Mouse (Mus musculus): ENCODE data around the gene Notum. TPM values are rescaled to one million over a fixed set of nuclear protein-coding genes. Genes with fewer than 3 reads are reported as not detected.

Gene Notum
- polyA plus RNA-seq, 1 experiment: 0.43 TPM

GRCm38 (mm10) chr11:120706120-120706519, 45.1 kb upstream of the Notum start:
- Histone ChIP-seq H3K4me3 (ENCODE audit: insufficient read depth, poor library complexity, severe bottlenecking) (no peak overlapping the region), H3K79me2 (ENCODE audit: control insufficient read depth, insufficient read depth) (peaks cover 3% of the 10 kb centered on the region), H3K36me3 (ENCODE audit: control insufficient read depth, insufficient read depth) (peaks cover 40% of the 10 kb centered on the region), H3K79me3 (ENCODE audit: low read depth) (no peaks in the 10 kb centered on the region), H3ac (ENCODE audit: control insufficient read depth, insufficient read length, low read depth) (no peak overlapping the region), H3K27me3 (ENCODE audit: control insufficient read depth, insufficient read depth, insufficient read length) (no peaks in the 10 kb centered on the region)
- TF ChIP-seq USF1 (IDR thresholded peaks at IDR 0.05; ENCODE audit: low read depth): no peak
- TF ChIP-seq MAX (IDR thresholded peaks at IDR 0.05): no peak
- TF ChIP-seq CTCF (IDR thresholded peaks at IDR 0.05; ENCODE audit: control insufficient read depth, insufficient read depth, insufficient read length): no peak
- no peak for TF ChIP-seq MYOG (IDR thresholded peaks at IDR 0.05; ENCODE audit: control insufficient read depth, extremely low read depth, insufficient read length)
- no peak for TF ChIP-seq CEBPB (IDR thresholded peaks at IDR 0.05; ENCODE audit: low read depth)
- TF ChIP-seq FOSL1 (IDR thresholded peaks at IDR 0.05; ENCODE audit: insufficient read depth, low read length, poor library complexity, severe bottlenecking): no peak
- no peak for TF ChIP-seq MYOD1 (IDR thresholded peaks at IDR 0.05; ENCODE audit: control insufficient read depth, insufficient read length, low read depth)

- H3ac ChIP-seq (ENCODE audit: control insufficient read depth, insufficient read length, low read depth): peak overlapping the region; percentile 22
These were observed 43.7 kb upstream of the Notum start for GRCm38 (mm10) chr11:120704486-120705325.

GRCm38 (mm10) chr11:120703696-120704454, 42.9 kb upstream of the Notum start:
- TF ChIP-seq CTCF (IDR thresholded peaks at IDR 0.05; ENCODE audit: control insufficient read depth, insufficient read depth, insufficient read length) (peak; percentile 39), FOSL1 (IDR thresholded peaks at IDR 0.05; ENCODE audit: insufficient read depth, low read length, poor library complexity, severe bottlenecking) (peak; percentile 2), USF1 (IDR thresholded peaks at IDR 0.05; ENCODE audit: low read depth) (no peak)
- Histone ChIP-seq H3ac (ENCODE audit: control insufficient read depth, insufficient read length, low read depth) (peak overlapping the region; percentile 22), H3K79me3 (ENCODE audit: low read depth) (peaks cover 5% of the 10 kb centered on the region), H3K36me3 (ENCODE audit: control insufficient read depth, insufficient read depth) (peaks cover 36% of the 10 kb centered on the region), H3K79me2 (ENCODE audit: control insufficient read depth, insufficient read depth) (peaks cover 25% of the 10 kb centered on the region), H3K27me3 (ENCODE audit: control insufficient read depth, insufficient read depth, insufficient read length) (no peaks in the 10 kb centered on the region), H3K4me3 (ENCODE audit: insufficient read depth, poor library complexity, severe bottlenecking) (no peak overlapping the region)

More at GRCm38 (mm10) chr11:120704486-120705325, 43.7 kb upstream of the Notum start:
- H3K79me3 ChIP-seq (ENCODE audit: low read depth): no peaks in the 10 kb centered on the region
- TF ChIP-seq USF1 (IDR thresholded peaks at IDR 0.05; ENCODE audit: low read depth): no peak
- TF ChIP-seq CEBPB (IDR thresholded peaks at IDR 0.05; ENCODE audit: low read depth): no peak
- TF ChIP-seq MAX (IDR thresholded peaks at IDR 0.05): no peak
- no peak for TF ChIP-seq CTCF (IDR thresholded peaks at IDR 0.05; ENCODE audit: control insufficient read depth, insufficient read depth, insufficient read length)
- no peak for TF ChIP-seq MYOD1 (IDR thresholded peaks at IDR 0.05; ENCODE audit: control insufficient read depth, insufficient read length, low read depth)
- no peak for TF ChIP-seq FOSL1 (IDR thresholded peaks at IDR 0.05; ENCODE audit: insufficient read depth, low read length, poor library complexity, severe bottlenecking)
- TF ChIP-seq MYOG (IDR thresholded peaks at IDR 0.05; ENCODE audit: control insufficient read depth, extremely low read depth, insufficient read length): no peak
- H3K27me3 ChIP-seq (ENCODE audit: control insufficient read depth, insufficient read depth, insufficient read length): no peaks in the 10 kb centered on the region
- no peak overlapping the region for H3K4me3 ChIP-seq (ENCODE audit: insufficient read depth, poor library complexity, severe bottlenecking)
- H3K36me3 ChIP-seq (ENCODE audit: control insufficient read depth, insufficient read depth): peaks cover 39% of the 10 kb centered on the region
- peaks cover 17% of the 10 kb centered on the region for H3K79me2 ChIP-seq (ENCODE audit: control insufficient read depth, insufficient read depth)

- Histone ChIP-seq H3K36me3 (ENCODE audit: control insufficient read depth, insufficient read depth) (peaks cover 54% of the 10 kb centered on the region), H3K27me3 (ENCODE audit: control insufficient read depth, insufficient read depth, insufficient read length) (no peaks in the 10 kb centered on the region)
These were observed 36.8 kb upstream of the Notum start for GRCm38 (mm10) chr11:120697741-120698140.

GRCm38 (mm10) chr11:120696568-120696967, 35.6 kb upstream of the Notum start:
- no peaks in the 10 kb centered on the region for H3K27me3 ChIP-seq (ENCODE audit: control insufficient read depth, insufficient read depth, insufficient read length)
- peaks cover 82% of the 10 kb centered on the region for H3K79me2 ChIP-seq (ENCODE audit: control insufficient read depth, insufficient read depth)
- no peak for TF ChIP-seq CEBPB (IDR thresholded peaks at IDR 0.05; ENCODE audit: low read depth)
- TF ChIP-seq USF1 (IDR thresholded peaks at IDR 0.05; ENCODE audit: low read depth): no peak
- no peak for TF ChIP-seq CTCF (IDR thresholded peaks at IDR 0.05; ENCODE audit: control insufficient read depth, insufficient read depth, insufficient read length)
- TF ChIP-seq FOSL1 (IDR thresholded peaks at IDR 0.05; ENCODE audit: insufficient read depth, low read length, poor library complexity, severe bottlenecking): no peak
- TF ChIP-seq MAX (IDR thresholded peaks at IDR 0.05): no peak
- no peak for TF ChIP-seq MYOD1 (IDR thresholded peaks at IDR 0.05; ENCODE audit: control insufficient read depth, insufficient read length, low read depth)
- TF ChIP-seq MYOG (IDR thresholded peaks at IDR 0.05; ENCODE audit: control insufficient read depth, extremely low read depth, insufficient read length): no peak
- no peak overlapping the region for H3ac ChIP-seq (ENCODE audit: control insufficient read depth, insufficient read length, low read depth)
- peaks cover 15% of the 10 kb centered on the region for H3K79me3 ChIP-seq (ENCODE audit: low read depth)
- H3K4me3 ChIP-seq (ENCODE audit: insufficient read depth, poor library complexity, severe bottlenecking): no peak overlapping the region
- H3K36me3 ChIP-seq (ENCODE audit: control insufficient read depth, insufficient read depth): peaks cover 55% of the 10 kb centered on the region

More at GRCm38 (mm10) chr11:120697741-120698140, 36.8 kb upstream of the Notum start:
- Histone ChIP-seq H3K79me3 (ENCODE audit: low read depth) (peaks cover 15% of the 10 kb centered on the region), H3ac (ENCODE audit: control insufficient read depth, insufficient read length, low read depth) (no peak overlapping the region), H3K79me2 (ENCODE audit: control insufficient read depth, insufficient read depth) (peaks cover 71% of the 10 kb centered on the region), H3K4me3 (ENCODE audit: insufficient read depth, poor library complexity, severe bottlenecking) (no peak overlapping the region)
- no peak for TF ChIP-seq MYOG (IDR thresholded peaks at IDR 0.05; ENCODE audit: control insufficient read depth, extremely low read depth, insufficient read length)
- TF ChIP-seq MYOD1 (IDR thresholded peaks at IDR 0.05; ENCODE audit: control insufficient read depth, insufficient read length, low read depth): peak; percentile 51
- TF ChIP-seq MAX (IDR thresholded peaks at IDR 0.05): peak; percentile 98
- no peak for TF ChIP-seq CTCF (IDR thresholded peaks at IDR 0.05; ENCODE audit: control insufficient read depth, insufficient read depth, insufficient read length)
- TF ChIP-seq FOSL1 (IDR thresholded peaks at IDR 0.05; ENCODE audit: insufficient read depth, low read length, poor library complexity, severe bottlenecking): peak; percentile 12
- no peak for TF ChIP-seq USF1 (IDR thresholded peaks at IDR 0.05; ENCODE audit: low read depth)
- TF ChIP-seq CEBPB (IDR thresholded peaks at IDR 0.05; ENCODE audit: low read depth): no peak
